Mouse (Mus musculus) cerebellum, adult 2 months (tissue): ENCODE data around the gene Ago4. TPM values are rescaled to one million over a fixed set of nuclear protein-coding genes. Genes with fewer than 3 reads are reported as not detected.

Experiments used
- DNase-seq, 2 experiments: peaks; one replicate each; pipeline ENCODE4 v3.0.0; 2021
- H3K27ac ChIP-seq: fragments of 200-500 bp; 2 replicates; pipeline ENCODE4 v1.5.1; 2012; ENCODE audit warnings: low read length, control low read depth, inconsistent platforms; ENCODE audit not compliant: insufficient read depth
- H3K27me3 ChIP-seq: fragments of 200-500 bp; 2 replicates; pipeline ENCODE4 v1.6.1; 2012; ENCODE audit warnings: inconsistent platforms, mild to moderate bottlenecking, low read length, moderate library complexity; ENCODE audit not compliant: control insufficient read depth, insufficient read depth
- H3K4me1 ChIP-seq: fragments of 200-500 bp; 2 replicates; pipeline ENCODE4 v1.6.1; 2011; ENCODE audit warnings: low read length; ENCODE audit not compliant: control insufficient read depth, insufficient read depth
- H3K4me3 ChIP-seq: fragments of 200-500 bp; replicated peaks from 2 replicates; pipeline ENCODE3; 2011; ENCODE audit warnings: mild to moderate bottlenecking, low read depth, low read length, control low read depth; ENCODE audit not compliant: insufficient read depth
- CTCF ChIP-seq: fragments of 200-500 bp; IDR thresholded peaks from 2 replicates; pipeline ENCODE4 v1.5.1; 2011; ENCODE audit warnings: low read depth, mild to moderate bottlenecking, control low read depth, low read length, moderate library complexity, borderline replicate concordance; ENCODE audit not compliant: insufficient read depth
- POLR2A ChIP-seq: fragments of 200-500 bp; IDR thresholded peaks from 2 replicates; pipeline ENCODE4 v1.6.1; 2011; ENCODE audit warnings: low read length, control low read depth, borderline replicate concordance; ENCODE audit not compliant: insufficient read depth
- WGBS: fragments of 180-500 bp; shearing (Covaris S2); methylation state at CpG from one replicate; pipeline ENCODE4 v1.1.7; 2018; 5-methylcytosine and 5-hydroxymethylcytosine counted together
- polyA plus RNA-seq: library from polyadenylated mRNA; depleted of rRNA; stranded (reverse); fragments of >200 nt; gene quantifications from 2 replicates; pipeline ENCODE4 v1.2.3, GENCODE M21; 2012; rRNA removed

The Ago4 gene
- polyA plus RNA-seq, 1 experiment = 4.9 TPM

GRCm38 (mm10) chr4:126464892-126465235 is 68.4 kb downstream of the Ago4 start:
- DNase-seq = no peak
- TF ChIP-seq CTCF (no peak), POLR2A (no peak)
- Histone ChIP-seq H3K27me3 (no peaks in the 10 kb centered on the region), H3K4me1 (no peaks in the 10 kb centered on the region), H3K27ac (no peak overlapping the region), H3K4me3 (no peak overlapping the region)
- WGBS = 43% methylated on average over 2 of the region's 2 CpGs

GRCm38 (mm10) chr4:126464189-126464891 is 68.9 kb downstream of the Ago4 start:
- no peaks in the 10 kb centered on the region for H3K4me1 ChIP-seq
- TF ChIP-seq CTCF = no peak
- no peak for TF ChIP-seq POLR2A
- no peak for DNase-seq
- H3K27me3 ChIP-seq = no peaks in the 10 kb centered on the region
- no peak overlapping the region for H3K4me3 ChIP-seq
- WGBS = 32% methylated on average over 4 of the region's 4 CpGs
- H3K27ac ChIP-seq = no peak overlapping the region

- DNase-seq = no peak
- Histone ChIP-seq H3K4me3 (no peak overlapping the region), H3K27me3 (no peaks in the 10 kb centered on the region), H3K27ac (no peak overlapping the region), H3K4me1 (no peaks in the 10 kb centered on the region)
- no peak for TF ChIP-seq CTCF
- no peak for TF ChIP-seq POLR2A
- 79% methylated on average over 7 of the region's 7 CpGs for WGBS
These were observed 77.8 kb downstream of the Ago4 start for GRCm38 (mm10) chr4:126455441-126455840.

GRCm38 (mm10) chr4:126454547-126455254 is 78.6 kb downstream of the Ago4 start:
- DNase-seq = no peak
- H3K27me3 ChIP-seq = no peaks in the 10 kb centered on the region
- TF ChIP-seq POLR2A (no peak), CTCF (no peak)
- no peak overlapping the region for H3K4me3 ChIP-seq
- no peak overlapping the region for H3K27ac ChIP-seq
- H3K4me1 ChIP-seq = no peaks in the 10 kb centered on the region
- 31% methylated on average over 5 of the region's 5 CpGs for WGBS

GRCm38 (mm10) chr4:126450268-126450667 is 83.0 kb downstream of the Ago4 start:
- TF ChIP-seq POLR2A (no peak), CTCF (no peak)
- H3K27me3 ChIP-seq = no peaks in the 10 kb centered on the region
- H3K4me1 ChIP-seq = 0 out of 2 replicates have a peak, but pooled peaks cover 3% of the 10 kb centered on the region
- WGBS = 95% methylated on average over 1 of the region's 1 CpGs
- DNase-seq = no peak
- H3K4me3 ChIP-seq = no peak overlapping the region
- H3K27ac ChIP-seq = no peak overlapping the region

GRCm38 (mm10) chr4:126447126-126447525 is 86.1 kb downstream of the Ago4 start:
- WGBS = 72% methylated on average over 7 of the region's 7 CpGs
- Histone ChIP-seq H3K4me3 (no peak overlapping the region), H3K27me3 (no peaks in the 10 kb centered on the region), H3K27ac (no peak overlapping the region), H3K4me1 (0 out of 2 replicates have a peak, but pooled peaks cover 3% of the 10 kb centered on the region)
- TF ChIP-seq POLR2A = no peak
- TF ChIP-seq CTCF = no peak
- DNase-seq = no peak

GRCm38 (mm10) chr4:126444528-126444927 is 88.7 kb downstream of the Ago4 start:
- no peak overlapping the region for H3K4me3 ChIP-seq
- TF ChIP-seq CTCF (no peak), POLR2A (no peak)
- 85% methylated on average over 3 of the region's 3 CpGs for WGBS
- no peaks in the 10 kb centered on the region for H3K27me3 ChIP-seq
- no peak for DNase-seq
- H3K4me1 ChIP-seq = 0 out of 2 replicates have a peak, but pooled peaks cover 3% of the 10 kb centered on the region
- H3K27ac ChIP-seq = no peak overlapping the region

Other genes starting within 250 kb of the Ago4 start
- 0.93 and 2.0 TPM in 2 replicates for gene Col8a2, start 246.7 kb downstream of the Ago4 start, polyA plus RNA-seq
- 45.8 and 49.7 TPM in 2 replicates for gene Adprhl2, start 211.8 kb downstream of the Ago4 start, polyA plus RNA-seq
- gene Tekt2, start 207.8 kb downstream of the Ago4 start, polyA plus RNA-seq = 4.1 and 4.7 TPM in 2 replicates
- gene Ago3, start 103.9 kb downstream of the Ago4 start, polyA plus RNA-seq = 13.3 and 14.5 TPM in 2 replicates
- gene Ago1, start 64.9 kb downstream of the Ago4 start, polyA plus RNA-seq = 37.0 and 38.1 TPM in 2 replicates
- gene Clspn, start 23.5 kb upstream of the Ago4 start, polyA plus RNA-seq = 0.49 and 0.67 TPM in 2 replicates
- gene 5730409E04Rik, start 76.3 kb upstream of the Ago4 start, polyA plus RNA-seq = 64.7 and 68.6 TPM in 2 replicates
- gene Psmb2, start 144.2 kb upstream of the Ago4 start, polyA plus RNA-seq = 170 and 173 TPM in 2 replicates
- not detected in 2 replicates for gene Tfap2e, start 202.8 kb upstream of the Ago4 start, polyA plus RNA-seq
- 546 and 554 TPM in 2 replicates for gene Ncdn, start 220.0 kb upstream of the Ago4 start, polyA plus RNA-seq
- gene AU040320, start 220.1 kb upstream of the Ago4 start, polyA plus RNA-seq = 51.0 and 51.2 TPM in 2 replicates